Mouse (Mus musculus): Measurements from ENCODE around the gene Slc30a1.

DNA sequence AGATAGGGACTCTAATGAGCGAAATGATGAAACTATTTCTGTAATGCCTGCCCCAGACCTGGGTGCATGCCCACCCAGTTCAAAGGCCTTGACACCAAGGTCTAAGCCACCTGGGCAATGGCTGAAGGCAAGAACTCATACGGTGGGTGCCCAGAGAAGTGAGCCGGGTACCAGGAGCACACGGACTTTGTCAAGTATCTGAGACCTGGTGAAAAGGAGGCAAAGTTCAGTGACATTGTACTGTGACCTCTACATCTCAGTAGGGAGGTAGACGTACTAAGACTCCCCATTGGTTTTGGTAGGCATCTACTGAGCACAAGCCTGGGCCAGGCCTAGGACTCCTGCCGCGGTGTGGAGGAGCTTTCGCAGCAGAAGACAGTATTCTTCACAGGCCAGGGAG, 38.8 kb downstream of the Slc30a1 start:
- TF ChIP-seq CTCF (IDR thresholded peaks at IDR 0.05) (no peak), EP300 (IDR thresholded peaks at IDR 0.05) (no peak)
